Mouse (Mus musculus): Measurements from ENCODE around the gene Zfp652.

- no peak for TF ChIP-seq CTCF (IDR thresholded peaks at IDR 0.05; ENCODE audit: borderline replicate concordance, control insufficient read depth, extremely low read depth, insufficient read depth, low read length, poor library complexity)
- TF ChIP-seq POLR2A (IDR thresholded peaks at IDR 0.05; ENCODE audit: control insufficient read depth, extremely low read depth, insufficient read depth, low read length, poor library complexity) = no peak
Measured at GRCm38 (mm10) chr11:95794201-95794600, 81.7 kb downstream of the Zfp652 start.

All from thymus, adult 2 months (tissue).